Mouse (Mus musculus) mature B cell (primary cell): ENCODE data around the gene Agps.

ENCODE experiments used
- in situ Hi-C: fragments of 300-500 bp; cut with MboI; formaldehyde crosslinking; loops from 2 replicates; pipeline ENCODE4 v1.14.3; 2019

Gene Agps

GRCm38 (mm10) chr2:75828931-75829610, 2.9 kb upstream of the Agps start:
- in situ Hi-C loops = no loop called here

GRCm38 (mm10) chr2:75830233-75830632, 1.7 kb upstream of the Agps start:
- in situ Hi-C loops = no loop called here

DNA sequence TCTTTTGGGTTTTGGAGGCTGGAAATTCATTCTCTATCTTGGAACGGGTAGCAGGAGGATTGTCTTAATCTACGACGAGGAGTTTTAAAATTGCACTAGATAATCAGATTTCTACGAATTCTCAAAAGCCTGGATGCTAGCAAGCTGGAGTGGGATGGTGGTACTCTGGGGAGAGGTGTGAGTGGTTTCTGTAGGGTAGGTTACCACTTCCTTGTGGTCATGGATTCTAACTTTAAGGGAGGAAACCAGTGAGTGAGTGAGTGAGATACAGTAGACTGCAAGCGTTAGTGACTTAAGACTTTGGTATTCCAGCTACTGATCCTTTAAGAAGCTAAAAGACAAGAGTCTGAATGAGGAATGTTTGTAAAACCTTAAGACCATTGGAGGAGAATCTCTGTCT, 804 bp downstream of the Agps start:
- in situ Hi-C loops = no loop called here

GRCm38 (mm10) chr2:75834492-75834891, 2.5 kb downstream of the Agps start:
- in situ Hi-C loops = no loop called here

DNA sequence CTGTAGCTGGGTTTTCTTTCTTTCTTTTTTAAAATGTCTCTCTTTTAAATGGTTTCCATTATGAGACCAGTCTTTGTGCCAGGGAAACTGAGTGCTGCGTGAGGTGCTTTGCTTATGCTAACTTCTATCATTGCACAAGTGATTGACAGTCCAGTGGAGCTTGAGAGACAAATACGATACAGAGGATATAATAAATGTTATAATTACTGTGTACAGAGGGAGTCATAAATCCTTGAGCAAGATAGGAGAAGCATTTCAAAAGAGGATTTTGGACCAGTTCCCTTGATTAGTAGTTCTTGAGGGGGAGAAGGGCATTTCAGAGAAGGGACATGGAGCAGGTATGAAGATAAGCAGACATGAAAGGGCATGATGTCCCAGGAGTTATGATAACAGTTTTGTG, 10.3 kb downstream of the Agps start:
- in situ Hi-C loops = no loop called here

DNA sequence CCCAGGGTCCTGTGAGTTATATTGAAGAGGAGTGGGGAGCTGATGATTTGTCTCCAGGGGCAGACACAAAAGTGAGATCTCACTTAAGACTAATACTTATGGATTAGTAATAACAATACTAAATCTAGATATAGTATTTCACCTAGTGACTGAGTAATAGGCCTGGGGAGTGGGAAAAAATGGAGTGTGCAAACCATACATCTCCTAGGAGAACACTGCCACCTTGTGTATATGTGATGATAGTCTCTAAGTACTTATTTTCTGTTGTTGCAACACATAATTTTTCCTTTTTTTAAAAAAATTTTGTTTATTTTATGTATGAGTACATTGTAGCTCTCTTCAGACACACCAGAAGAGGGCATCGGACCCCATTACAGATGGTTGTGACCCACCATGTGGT, 15.7 kb downstream of the Agps start:
- in situ Hi-C loops = no loop called here

DNA sequence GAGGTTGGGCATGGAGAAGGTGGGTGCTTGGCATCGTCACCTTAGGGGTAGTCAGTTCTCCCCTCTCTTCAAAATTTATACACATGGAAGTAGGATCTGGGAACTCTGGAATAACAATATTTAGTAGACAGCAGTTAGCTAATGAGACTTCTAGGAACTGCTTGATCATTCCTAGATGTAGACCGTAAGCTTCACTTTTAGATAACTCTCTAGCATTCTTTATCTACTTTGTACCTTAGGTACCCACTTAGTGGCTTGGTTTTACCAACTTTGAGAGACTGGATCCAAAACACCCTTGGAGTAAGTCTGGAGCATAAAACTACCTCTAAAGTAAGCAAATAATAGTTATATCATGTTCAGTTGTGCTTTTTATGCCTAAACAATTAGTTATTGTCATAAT, 20.5 kb downstream of the Agps start:
- in situ Hi-C loops = loop anchor here (10.0 kb wide), 1 partner anchor 68 kb away; no protein-coding TSS in a partner anchor

- in situ Hi-C loops = loop anchor here (10.0 kb wide), 1 partner anchor 69 kb away; no protein-coding TSS in a partner anchor
Observed at GRCm38 (mm10) chr2:75854136-75854535, 22.2 kb downstream of the Agps start.

GRCm38 (mm10) chr2:75861115-75861514, 29.1 kb downstream of the Agps start:
- in situ Hi-C loops = no loop called here

DNA sequence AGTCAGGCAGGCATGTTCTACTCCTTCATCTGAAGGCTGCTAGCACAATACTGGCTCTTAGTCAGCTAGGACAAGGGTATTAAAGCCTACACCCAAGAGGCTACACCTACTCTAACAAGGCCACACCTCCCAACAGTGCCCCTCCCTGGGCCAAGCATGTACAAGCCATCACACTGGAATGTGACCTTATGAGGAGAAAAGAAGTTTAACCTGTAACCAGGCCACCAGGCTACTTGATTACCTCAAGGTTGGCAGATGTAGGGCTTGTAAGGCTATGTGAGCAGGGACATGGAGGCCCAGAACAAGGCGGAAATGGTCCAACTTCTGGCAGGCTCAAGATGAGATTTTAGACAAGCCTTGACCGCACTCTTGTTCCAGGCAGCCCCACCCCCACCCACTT, 37.6 kb downstream of the Agps start:
- in situ Hi-C loops = no loop called here

- in situ Hi-C loops = no loop called here
Observed at GRCm38 (mm10) chr2:75874008-75874559, 42.1 kb downstream of the Agps start.

GRCm38 (mm10) chr2:75879791-75880190, 47.8 kb downstream of the Agps start:
- in situ Hi-C loops = no loop called here

GRCm38 (mm10) chr2:75883543-75883942, 51.6 kb downstream of the Agps start:
- in situ Hi-C loops = no loop called here

DNA sequence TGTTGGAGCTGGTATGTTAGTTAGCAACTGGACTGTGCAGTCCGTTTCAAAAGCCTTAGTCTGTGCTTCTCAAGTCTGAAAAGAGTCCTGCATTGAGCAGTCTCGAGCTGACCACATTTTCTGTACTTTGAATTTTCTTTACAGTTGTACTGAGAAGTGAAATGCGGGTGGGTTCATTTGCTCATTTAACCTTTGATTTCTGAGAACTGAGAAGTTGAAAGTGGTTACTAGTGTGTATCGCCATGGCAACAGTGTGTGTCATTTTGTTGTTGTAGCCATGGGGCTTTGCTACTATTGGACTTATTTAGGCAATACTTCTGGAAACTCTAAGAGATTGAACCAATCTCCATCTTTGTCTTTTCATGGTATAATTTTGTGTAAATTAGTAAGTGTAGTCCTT, 60.0 kb downstream of the Agps start:
- in situ Hi-C loops = no loop called here

- in situ Hi-C loops = no loop called here
Observed at GRCm38 (mm10) chr2:75895711-75896110, 63.7 kb downstream of the Agps start.

GRCm38 (mm10) chr2:75900281-75900680, 68.3 kb downstream of the Agps start:
- in situ Hi-C loops = no loop called here

DNA sequence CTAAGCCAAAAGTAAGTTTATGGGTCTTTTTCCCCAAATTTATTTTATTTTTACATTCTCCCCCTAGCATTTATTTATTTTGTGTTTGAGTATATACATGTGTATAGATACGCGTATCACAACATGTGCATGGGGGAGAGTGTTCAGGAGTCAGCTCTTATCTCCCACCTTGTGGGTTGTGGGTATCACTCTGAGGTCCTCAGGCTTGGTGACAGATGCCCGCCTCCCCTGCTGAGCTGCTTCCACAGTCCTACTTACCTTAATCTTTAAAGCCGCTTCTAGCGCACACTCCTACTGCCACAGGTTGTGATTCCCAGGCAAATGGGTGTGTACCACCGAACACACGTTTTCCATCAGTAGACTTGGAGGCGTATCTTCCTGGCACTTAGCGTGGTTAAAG, 69.9 kb downstream of the Agps start:
- in situ Hi-C loops = no loop called here

- in situ Hi-C loops = no loop called here
Observed at GRCm38 (mm10) chr2:75907142-75907541, 75.2 kb downstream of the Agps start.

DNA sequence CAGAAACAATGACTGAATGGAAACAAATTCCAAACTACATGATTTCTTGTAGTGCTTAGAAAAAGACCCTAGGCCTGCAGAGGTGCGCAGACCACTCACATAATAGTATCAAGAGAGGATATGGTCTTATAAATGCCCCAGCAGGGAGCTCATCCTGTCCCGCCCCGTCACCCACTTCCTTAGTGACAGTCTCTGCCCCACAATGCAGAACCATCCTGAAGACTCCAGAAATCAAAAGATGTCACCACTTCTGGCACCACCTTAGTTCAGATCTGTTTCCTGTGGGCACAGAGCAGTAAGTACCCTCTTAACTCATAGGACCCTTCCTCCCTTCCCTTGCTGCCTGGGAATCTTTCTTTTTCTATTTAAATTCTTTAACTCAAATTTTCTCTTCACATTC, 83.1 kb downstream of the Agps start:
- in situ Hi-C loops = no loop called here

DNA sequence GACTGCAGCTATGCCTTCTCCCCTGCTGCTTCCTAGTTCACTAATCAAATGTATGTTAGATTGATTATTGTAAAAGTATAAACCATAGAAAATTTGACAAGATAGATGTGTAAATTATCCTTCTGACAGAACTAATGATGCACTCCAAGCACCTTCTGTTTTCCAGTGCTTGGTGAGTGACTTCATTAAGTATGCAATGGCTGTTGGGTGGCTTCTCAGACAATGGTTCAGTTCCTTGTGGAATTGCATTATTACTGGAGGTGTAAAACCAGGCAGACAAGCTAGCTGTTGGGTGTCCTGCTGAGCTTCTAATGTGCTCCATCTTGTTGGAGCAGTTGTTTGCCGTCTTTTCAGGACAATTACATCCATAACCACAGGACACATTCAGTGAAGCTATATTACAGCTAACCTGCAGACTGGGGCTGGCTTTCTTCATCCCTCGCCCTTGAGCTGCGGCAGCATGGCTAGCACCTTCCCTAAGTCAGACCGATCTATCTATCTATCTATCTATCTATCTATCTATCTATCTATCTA, 91.9 kb downstream of the Agps start:
- in situ Hi-C loops = no loop called here

DNA sequence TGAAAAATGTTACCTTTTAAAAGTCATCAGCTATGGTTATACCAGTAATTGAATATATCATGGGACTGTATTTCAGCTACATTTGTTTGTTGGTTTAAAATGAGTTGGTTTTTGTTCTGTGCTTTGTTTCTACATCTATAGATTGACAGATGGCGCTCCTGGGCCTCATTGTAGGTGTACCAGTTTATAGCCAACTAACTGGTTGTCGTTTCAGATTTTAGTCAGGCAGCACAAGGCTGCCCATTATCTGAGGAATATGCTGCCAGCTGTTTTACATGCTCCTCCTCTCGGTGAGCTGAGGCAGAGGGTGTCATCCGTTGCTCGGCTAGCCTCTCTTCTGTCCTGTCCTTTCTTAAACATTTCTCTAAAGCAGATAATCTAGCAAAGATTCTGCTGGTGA, 94.1 kb downstream of the Agps start:
- in situ Hi-C loops = no loop called here

DNA sequence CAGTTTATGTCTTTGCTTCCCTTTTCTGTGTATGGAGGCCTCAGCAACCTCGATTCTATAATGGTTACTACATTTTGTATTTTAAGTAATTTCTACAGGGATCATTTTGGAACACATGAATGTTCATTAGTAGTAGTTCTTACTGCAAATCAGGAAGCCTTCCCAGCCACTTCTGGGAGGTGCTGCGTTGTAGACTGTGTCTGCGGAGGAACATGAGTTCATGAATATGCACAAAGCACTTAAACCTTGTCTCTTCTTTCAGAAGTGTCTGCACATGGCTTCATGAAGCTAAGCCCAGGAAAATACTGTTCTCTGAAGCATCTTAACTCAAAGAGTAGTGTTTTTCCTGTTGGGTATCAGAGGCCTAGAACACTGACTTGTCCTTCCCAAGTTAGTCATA, 96.0 kb downstream of the Agps start:
- in situ Hi-C loops = no loop called here

GRCm38 (mm10) chr2:75929141-75929540, 97.2 kb downstream of the Agps start:
- in situ Hi-C loops = no loop called here
